Mouse (Mus musculus): Measurements from ENCODE around the gene Cnksr3.
A peak's percentile ranks its signal among the peaks of the same experiment; 100 is the strongest.

Gene Cnksr3

GRCm38 (mm10) chr10:7077971-7078370 lies 134.1 kb downstream of the Cnksr3 start:
- DNase-seq (ENCODE audit: low read depth): no peak

GRCm38 (mm10) chr10:7077389-7077808 lies 134.6 kb downstream of the Cnksr3 start:
- no peak for DNase-seq (ENCODE audit: low read depth)

GRCm38 (mm10) chr10:7076662-7077211 lies 135.3 kb downstream of the Cnksr3 start:
- DNase-seq (ENCODE audit: low read depth): no peak

DNA sequence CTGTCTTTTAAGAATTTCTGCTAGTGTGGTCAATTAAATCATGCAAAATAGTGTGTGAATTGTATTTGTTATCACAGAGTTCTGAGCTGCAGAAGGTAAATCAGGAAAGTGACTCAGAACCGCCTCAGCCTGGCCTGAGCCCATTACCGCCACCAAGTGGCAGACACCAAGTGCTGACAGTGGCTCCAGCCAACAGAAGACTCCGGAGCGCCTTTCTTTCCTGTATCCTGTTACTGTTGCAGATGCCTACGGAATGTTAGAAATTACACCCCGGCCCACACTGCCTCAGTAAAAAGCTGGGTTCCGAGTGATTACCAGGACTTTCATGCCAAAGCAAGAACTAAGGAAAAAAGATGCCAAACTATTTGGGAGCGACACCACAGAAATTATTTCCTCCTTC lies 135.8 kb downstream of the Cnksr3 start:
- DNase-seq (ENCODE audit: low read depth): peak; percentile 71

- DNase-seq (ENCODE audit: low read depth): no peak
Measured at GRCm38 (mm10) chr10:7075661-7076060, 136.4 kb downstream of the Cnksr3 start.

DNA sequence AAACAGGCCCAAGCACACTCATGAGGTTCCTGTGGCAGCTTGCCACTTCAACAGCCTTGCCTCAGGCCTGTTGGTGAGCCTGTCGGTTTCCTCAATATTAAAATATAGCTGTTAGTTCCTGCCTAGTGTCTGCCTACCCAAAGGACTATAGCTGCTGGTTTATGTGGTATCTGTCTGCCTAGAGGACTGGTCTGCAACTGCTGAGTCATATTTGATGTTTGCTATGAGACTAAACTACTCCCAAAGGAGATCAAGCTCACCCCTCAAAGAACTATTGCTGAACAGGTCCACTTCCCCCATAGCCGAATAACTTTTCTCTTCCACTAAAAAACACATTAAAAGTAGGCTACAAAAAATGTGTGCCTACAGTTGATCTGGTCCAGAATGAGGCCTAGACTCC lies 137.8 kb downstream of the Cnksr3 start:
- peak; percentile 10 for DNase-seq (ENCODE audit: low read depth)

GRCm38 (mm10) chr10:7070924-7071323 lies 141.1 kb downstream of the Cnksr3 start:
- DNase-seq (ENCODE audit: low read depth): no peak

DNA sequence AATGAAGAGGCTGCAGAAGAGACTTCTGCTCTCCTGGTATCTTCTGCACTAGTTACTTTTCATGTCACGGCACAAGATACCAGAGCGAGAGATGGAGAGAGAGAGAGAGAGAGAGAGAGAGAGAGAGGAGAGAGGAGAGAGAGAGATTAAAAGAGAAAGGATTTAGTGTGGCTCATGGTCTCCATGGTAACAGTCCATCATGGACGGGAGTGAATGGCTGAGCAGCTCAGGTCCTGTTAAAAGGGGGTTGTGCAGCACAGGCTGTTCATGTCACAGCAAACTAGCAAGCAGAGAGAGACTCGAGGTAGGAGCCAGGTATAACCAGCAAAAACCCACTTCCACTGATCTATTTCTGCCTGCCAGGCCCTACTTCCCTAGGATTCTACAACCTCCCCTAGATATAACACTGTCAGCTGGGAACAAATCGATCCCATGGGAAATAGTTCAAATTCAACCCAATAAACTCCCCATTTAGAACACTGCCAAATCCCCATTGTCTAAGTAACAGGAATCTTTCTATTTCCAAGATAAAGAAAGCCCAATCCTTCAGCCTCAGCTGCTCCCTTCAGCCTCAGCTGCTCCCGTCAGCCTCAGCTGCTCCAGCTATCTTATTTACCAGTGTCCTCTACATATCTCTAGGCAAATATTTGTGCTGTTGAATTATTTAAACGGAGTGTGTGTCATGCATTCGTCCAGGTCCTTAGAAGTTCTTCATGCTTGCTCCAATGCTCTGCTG lies 141.8 kb downstream of the Cnksr3 start:
- no peak for DNase-seq (ENCODE audit: low read depth)

GRCm38 (mm10) chr10:7069090-7069489 lies 142.9 kb downstream of the Cnksr3 start:
- DNase-seq (ENCODE audit: low read depth): peak; percentile 34

Measured in 416B (cell line).